Mouse (Mus musculus) c-Kit-positive CD71-positive TER-119-positive erythroid progenitor cells, embryonic 14.5 days (primary cell): ENCODE data around the gene Trappc6a.

ENCODE experiments used
- DNase-seq: peaks from one replicate; pipeline ENCODE4 v3.0.0-alpha.2; 2013; ENCODE audit warnings: low spot score

The Trappc6a gene

DNA sequence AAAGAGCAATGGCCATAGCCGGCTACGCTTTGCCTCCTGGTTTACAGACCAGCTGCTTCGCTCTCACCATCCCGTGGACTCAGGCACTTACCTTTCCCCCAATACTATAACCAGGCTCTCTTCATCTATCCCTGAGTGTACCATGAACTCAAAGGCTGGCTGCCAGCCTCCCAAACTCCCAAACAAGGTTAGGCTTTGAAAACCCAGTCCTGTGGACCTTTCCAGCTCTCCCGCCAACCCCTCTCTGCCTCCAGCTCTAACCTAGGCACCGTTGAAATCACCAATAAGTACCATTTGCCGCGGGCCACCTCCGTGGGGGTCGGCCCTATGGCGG, 53.2 kb downstream of the Trappc6a start:
- DNase-seq, result no peak

GRCm38 (mm10) chr7:19561765-19562642, 53.8 kb downstream of the Trappc6a start:
- peak; percentile 96 for DNase-seq

DNA sequence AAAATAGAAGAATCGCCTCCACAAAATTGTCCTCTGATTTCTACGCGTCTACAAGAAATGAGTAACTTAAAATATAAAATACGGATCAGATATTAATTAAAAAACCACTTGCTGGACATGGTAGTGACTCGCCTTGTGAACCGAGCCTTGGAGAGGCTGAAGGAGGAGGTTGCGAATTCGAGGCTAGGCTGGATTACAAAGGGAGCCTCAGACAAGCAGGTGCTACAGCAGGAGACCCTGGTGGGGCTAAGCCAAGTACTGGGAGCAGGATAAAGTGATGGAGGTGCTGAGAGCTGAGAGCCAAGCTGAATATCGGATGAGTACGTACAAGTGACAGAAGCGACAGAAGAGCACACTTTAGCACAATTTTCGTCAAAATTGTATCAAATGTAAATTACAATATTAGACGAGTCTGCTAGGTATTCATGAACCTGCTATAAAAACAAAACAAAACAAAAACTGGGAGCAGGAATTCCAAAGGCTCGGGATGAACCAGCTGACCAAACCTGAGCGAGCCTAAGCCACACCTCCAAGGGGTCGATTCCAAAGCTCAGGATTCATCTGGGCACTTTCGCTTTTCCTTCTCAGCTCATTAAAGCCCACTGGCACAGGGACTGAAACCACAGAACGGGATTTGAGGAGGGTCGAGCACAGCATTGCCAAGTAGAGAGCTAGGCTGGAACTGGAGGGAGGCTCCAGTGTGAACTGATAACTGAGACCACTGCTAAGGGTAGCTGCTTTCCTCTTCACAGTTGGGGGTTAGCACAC, 54.6 kb downstream of the Trappc6a start, which contains the start of gene Ppp1r37:
Gene Ppp1r37, minus strand, starts transcription at position 434 of the 768 bp plus-strand sequence.
- DNase-seq, result no peak

GRCm38 (mm10) chr7:19563884-19564283, 55.7 kb downstream of the Trappc6a start:
- DNase-seq, result peak; percentile 87

DNA sequence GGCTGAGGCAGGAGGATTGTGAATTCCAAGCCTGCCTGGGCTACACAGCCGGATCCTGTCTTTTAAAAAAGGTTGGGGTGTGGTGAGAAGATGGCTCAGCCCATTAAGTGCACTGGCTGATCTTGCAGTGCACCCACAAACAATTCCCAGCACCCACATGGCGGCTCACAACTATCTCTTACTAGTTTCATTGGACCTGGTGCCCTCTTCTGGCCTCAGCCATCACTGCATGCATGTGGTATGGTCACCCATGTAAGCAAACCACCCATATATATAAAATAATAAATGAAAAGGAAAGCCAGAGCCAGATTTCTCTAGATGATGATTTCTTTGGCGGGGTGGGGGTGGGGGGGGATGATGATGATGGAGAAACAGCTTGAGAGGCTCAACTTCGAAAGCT, 56.3 kb downstream of the Trappc6a start:
- DNase-seq, result no peak
